Mouse (Mus musculus) mouse embryonic stem cell (cell line): ENCODE results near the gene Gm3629.
"Not testable (repeated sequence)": the region's sequence is repeated elsewhere in the genome, so short reads cannot be mapped to it uniquely, and the experiment has no call there.

ENCODE experiments used
- in situ Hi-C, 2 experiments: fragments of 300-500 bp; cut with MboI; formaldehyde crosslinking; loops; 1 replicate in 1 of 2; 3 replicates in 1 of 2; pipeline ENCODE4 v1.14.3; 2019 to 2020; ENCODE audit warnings: low sequenced_read_pairs in 2 of 2, low pct_unique_long_range_greater_than_20kb in 1 of 2, mixed read lengths in 1 of 2; ENCODE audit not compliant: unreplicated experiment in 1 of 2

Gm3629 gene

DNA sequence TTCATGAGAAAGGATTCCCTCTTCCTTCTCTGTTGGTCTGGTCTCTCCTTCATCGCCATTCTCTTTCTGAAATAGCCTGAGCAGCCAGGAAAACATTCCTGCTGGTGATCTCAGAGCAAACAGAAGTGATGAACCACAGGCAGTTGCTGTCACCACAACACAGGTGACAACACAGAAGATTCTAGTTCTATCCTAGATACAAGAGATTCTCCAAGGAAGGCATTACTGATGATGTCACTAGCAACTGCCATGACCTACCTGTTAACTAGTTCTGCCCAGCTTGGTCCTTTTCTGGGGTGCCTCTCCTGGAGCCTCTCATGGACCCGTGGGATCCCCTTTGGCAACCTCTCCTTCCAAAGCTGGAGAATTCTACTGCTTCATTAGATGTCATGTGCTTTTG lies at the start of gene Gm3629:
Gene Gm3629, minus strand, starts transcription at position 101 of the 400 bp plus-strand sequence.
- in situ Hi-C loops, result not testable (repeated sequence)

- in situ Hi-C loops, result not testable (repeated sequence)
Measured at GRCm38 (mm10) chr14:6622318-6622717, 31.9 kb upstream of the Gm3629 start, which contains the start of gene Gm3460. Gm3460 (minus strand) TSS chr14:6622418.

DNA sequence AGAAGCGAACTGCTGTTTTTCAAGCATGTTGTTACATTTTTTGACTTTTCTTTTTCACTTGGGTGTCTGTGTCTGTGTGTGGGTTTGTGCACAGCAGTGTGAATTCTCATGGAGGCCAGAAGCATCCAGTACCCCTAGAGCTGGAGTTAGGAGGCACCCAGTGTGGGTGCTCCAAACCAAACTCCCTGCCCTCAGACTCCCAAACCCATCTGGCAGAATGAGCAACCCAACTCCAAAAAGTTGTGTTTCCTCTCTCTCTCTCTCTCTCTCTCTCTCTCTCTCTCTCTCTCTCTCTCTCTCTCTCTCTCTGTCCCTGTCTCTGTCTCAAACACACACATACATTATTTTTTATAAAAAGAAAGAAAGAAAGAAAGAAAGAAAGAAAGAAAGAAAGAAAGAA lies 16.0 kb upstream of the Gm3629 start:
- in situ Hi-C loops, result not testable (repeated sequence)

- in situ Hi-C loops, result not testable (repeated sequence)
Measured at GRCm38 (mm10) chr14:6605004-6605403, 14.6 kb upstream of the Gm3629 start.

DNA sequence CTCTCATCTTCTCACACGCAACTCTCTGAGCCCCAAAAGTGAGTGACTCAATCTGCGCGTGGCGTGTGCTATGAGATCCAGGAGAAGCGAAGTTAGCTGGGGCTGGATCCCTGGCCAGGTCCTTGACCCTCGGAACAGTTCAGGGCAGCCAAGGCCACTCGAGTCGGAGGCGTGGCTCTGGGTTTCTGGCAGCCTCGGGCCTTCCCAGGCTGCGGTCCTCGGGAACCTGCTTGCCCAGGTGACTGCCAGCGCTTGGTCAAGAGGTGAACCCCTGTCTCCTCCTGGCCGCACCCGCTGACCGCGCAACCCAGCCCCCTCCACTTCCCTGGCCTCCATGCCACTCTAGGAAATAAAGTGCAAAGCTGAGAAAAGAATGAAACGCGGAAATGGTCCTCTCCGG lies 14.1 kb upstream of the Gm3629 start:
- in situ Hi-C loops, result not testable (repeated sequence)

GRCm38 (mm10) chr14:6537190-6537589 lies 53.2 kb downstream of the Gm3629 start, which contains the start of gene Gm8356:
Gm8356 (minus strand) TSS chr14:6537290.
- in situ Hi-C loops, result not testable (repeated sequence)
